Mouse (Mus musculus) right cerebral cortex, postnatal 10 days (tissue): ENCODE measurements around the gene Lrp8.

ENCODE experiments used
- DNase-seq, 2 experiments: peaks; one replicate each; pipeline ENCODE4 v3.0.0; 2021; ENCODE audit warnings: low spot score in 2 of 2

Gene Lrp8

GRCm38 (mm10) chr4:107844971-107845370 lies 42.9 kb downstream of the Lrp8 start:
- DNase-seq = peak; percentile 77 to 86

DNA sequence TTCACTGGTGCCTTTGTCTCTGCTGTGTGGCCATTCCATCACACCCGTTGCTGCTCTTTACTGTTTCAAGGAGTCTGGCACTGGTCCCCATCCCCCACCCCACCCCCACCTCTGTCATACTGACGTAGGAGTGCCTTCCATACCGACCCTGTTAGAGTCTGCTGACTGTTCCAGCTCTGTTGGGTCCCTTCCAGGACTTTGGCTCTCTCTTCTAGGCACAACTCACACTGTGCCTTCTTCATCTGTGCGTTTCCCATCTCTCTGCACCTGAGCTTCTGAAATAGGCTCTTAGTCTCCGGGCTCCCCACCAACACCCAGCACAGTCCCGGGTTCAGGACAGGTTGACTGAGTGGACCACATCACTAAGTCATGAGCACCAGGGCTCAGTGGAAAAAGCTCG lies 44.7 kb downstream of the Lrp8 start:
- no peak for DNase-seq

DNA sequence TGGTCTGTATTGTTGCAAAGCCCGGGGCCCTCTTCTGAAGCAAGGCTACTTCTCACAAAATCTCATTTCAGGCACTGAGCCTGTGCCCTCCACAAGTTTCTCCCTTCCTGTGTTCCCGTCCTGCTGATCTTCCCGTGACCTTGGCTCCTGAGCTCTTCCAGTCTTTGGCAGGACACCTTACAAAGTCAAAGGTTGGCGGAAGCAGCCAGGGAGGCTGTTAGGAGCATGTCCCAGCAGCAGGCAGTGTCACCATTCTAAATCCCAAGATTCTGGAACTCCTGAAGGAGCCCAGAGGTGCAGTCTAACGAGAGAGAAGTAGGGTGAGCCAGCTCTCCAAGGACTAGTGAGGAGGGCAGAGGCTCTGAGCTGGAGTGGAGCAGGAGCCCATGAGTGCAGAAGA lies 46.5 kb downstream of the Lrp8 start:
- DNase-seq = no peak

DNA sequence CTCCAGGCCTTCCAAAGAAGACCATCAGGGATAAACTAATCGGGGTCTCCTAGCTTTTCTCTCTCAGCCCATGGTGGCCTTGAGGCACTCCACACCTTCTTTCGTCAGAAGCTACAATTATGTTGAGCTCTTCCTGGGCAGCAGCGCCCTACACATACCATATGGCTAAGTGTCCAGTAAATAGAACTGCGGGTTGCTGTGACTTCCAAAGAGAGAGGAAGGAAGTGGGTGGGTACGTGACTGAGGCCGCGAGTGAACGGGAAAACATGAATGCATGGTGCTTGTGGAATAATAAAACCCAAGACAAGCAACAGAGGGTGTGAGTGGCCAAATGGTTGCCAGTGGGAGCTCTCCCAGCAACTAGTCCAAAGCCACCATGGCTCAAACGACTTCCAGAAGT lies 47.6 kb downstream of the Lrp8 start:
- DNase-seq = no peak

DNA sequence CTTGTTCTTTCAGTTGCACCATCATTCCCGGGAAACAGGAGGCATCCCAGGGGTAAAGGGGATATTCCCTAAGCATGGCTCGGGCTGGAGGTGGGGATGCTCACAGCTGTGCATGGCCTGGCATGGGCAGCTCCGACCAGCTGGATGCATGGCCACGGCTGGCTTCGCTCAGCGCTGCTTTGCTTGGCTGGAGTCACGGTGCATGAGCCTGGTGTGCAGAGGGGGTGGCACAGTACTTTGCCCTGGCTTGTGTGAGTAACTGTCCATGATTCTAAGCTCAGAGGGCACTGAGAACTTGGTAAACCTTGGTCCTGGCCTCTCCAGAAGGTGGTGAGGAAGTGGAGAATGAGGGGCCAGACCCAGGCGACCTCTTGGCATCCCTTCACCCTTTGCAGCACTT lies 48.0 kb downstream of the Lrp8 start:
- no peak for DNase-seq

DNA sequence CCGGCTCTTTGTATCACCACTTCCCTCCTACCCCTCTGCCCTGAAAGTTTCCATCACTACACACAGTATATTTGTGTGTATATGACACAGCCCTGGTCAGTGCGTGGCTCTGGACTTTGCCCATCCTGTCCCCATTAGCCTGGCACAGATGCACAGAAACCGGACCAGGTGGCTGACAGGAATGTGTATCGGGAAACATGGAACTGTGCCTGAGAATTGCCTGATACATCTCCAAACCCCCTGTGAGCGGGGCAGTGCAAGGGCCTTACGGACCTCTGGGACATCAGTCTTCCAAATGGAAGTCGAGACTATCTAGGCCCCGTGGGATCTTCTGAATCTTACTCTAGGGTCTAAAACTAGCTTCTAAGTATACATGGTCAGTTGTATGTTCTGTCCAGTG lies 51.3 kb downstream of the Lrp8 start:
- peak in 1 of 2 experiments; percentile 19 for DNase-seq

DNA sequence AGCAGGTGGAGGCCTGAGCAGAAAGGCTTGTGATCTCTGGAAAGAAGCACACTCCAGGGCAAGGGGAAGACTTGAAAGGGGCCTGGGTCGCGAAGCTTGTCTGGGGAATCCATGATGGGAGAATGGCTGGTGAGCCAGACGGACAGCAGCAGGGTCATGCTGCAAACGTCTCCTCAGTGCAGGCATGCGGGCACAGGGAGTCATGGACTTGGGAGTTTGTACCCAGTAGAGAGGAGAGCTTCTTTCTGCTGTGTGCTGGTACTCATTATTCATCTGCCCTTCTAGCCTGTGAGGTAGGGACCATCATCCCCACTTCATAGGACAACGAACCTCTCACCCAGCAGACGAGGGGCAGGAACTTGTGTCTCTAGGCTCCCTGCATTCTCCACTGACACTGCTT lies 51.8 kb downstream of the Lrp8 start:
- no peak for DNase-seq

DNA sequence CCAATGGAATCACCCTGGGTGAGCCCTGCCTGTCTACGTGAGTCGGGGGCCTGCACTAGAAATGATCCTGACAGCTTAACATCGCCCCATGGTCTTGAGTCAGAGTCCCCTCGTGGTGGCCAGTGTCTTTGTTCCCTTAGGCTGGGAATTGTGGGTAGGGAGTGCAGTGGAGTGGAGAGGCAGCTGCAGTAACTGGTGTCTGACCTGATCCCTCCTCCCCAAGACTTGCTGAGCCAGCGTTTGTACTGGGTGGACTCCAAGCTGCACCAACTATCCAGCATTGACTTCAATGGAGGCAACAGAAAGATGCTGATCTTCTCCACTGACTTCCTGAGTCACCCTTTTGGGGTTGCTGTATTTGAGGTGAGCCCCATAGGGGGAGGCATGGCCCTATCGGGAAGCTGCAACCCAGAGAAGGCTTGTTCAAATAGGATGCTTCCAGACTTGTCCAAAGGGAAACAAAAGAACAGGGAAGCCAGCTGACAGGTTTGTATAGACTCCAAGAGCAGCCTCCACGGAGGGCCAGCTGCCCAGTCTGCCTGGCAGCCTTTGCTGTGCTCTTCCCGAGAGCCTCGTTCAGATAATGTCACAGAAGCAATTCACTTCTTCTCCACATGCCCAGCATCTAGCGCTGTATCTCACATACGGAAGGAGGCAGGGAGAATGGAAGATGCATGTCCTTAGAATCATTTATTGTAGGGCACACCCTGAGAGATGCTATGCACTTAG lies 55.1 kb downstream of the Lrp8 start:
- DNase-seq = peak in 1 of 2 experiments; percentile 40

DNA sequence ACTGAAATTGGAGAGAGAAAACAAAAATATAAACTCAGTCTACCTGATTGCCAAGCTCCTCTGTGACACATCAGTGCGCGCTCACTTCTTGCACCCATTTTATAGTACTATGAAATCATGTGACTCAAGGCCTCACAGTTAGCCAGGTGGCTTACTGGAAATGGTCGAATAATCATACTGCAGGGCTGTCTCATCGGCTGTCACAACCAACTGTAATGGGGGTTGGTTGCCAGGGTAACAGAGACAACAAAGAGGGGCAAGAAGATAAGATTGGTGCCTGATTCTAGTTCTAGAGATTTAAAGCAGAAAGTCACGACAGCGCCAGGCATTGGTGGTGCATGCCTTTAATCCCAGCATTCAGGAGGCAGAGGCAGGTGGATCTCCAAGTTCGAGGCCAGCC lies 56.9 kb downstream of the Lrp8 start:
- DNase-seq = no peak

DNA sequence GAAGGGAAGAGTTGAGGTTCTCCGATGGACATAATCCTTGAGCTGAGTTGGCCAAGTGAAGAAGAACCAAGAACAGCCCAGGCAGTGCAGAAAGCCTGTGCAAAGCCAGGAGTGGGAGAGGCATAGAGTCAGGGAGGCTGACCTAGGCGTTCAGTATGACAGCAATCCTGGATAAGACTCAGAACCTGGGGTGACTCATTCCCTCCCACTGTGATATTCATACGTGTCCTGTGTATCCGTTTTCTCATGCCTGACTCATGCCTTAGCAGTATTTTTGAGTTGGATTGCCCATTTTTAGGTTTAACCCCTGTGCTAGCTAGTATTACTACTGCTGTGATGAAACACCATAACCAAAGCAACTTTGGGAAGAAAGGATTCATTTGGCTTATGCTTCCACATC lies 62.8 kb downstream of the Lrp8 start:
- DNase-seq = no peak

DNA sequence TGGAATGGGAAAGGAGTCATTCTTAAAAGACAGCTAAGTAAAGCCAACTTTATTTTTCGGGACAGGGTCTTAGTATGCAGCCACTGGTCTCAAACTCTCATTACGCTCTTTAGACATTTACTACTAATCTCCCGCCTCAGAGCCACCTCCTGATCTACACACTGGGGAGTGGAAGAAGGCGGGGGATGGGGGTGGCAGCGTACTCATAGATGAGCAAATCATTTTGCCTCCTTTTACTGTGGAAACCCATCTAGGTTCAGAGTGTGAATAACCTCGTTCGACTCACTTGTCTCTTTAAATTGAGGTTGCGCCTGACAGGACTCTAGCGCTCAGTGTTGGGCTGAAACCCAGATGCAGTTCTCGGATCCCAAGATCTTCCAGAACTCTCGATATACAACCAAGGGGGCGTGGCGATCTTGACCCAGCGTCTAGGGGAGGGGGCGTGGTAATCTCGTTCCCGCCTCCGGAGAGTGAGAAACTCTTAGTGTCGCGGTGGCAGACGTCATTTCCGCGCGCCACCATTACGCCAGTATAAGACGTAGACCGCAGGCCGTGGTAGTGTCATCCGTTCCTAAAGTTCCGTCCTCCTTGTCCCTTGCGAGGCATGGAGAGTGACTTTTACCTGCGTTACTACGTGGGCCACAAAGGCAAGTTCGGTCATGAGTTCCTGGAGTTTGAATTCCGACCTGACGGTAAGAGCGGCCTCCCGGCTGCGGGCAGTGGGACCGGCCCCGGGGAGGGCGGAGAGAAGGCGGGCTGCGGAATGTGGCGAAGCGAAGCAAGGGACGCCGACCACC lies 77.4 kb downstream of the Lrp8 start, which contains the start of gene Magoh:
Gene Magoh, plus strand, starts transcription at position 502 of the 797 bp plus-strand sequence.
- peak; percentile 97 to 98 for DNase-seq

DNA sequence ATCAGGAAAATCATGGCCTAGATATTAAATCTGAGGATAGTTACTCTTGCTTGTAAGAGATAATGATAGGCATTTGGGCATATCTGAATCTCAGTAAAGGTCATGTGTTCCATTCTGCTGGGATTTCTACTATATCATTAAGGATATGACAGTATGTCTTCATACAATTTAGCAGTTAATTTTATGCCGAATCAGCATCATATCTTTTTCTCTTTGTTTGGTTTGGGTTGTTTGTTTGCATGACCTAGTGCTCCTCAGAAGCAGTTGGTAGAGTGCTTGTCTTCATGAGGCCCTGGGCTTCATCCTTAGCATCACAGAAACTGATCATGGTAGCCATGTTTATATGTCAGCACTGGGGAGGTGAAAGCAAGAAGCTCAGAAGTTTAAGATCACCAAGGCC lies 79.6 kb downstream of the Lrp8 start:
- no peak for DNase-seq

GRCm38 (mm10) chr4:107886371-107886770 lies 84.3 kb downstream of the Lrp8 start:
- no peak for DNase-seq

DNA sequence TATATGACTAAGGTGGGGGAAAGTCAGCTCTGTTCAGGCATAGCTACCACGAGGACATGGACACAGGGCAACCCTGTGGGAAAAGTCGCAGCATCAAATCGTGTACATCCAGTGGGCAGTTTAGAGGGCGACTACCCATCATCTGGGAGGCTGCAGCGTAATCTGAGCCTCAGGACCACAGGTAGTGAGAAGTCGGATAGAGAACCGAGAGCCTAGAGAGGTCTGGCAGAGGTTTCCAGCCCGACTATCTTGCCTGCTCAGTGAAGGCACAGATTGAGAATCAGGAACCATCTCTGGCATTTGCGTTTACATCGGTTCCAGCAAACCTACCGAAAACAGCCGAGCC lies 87.3 kb downstream of the Lrp8 start:
- no peak for DNase-seq

DNA sequence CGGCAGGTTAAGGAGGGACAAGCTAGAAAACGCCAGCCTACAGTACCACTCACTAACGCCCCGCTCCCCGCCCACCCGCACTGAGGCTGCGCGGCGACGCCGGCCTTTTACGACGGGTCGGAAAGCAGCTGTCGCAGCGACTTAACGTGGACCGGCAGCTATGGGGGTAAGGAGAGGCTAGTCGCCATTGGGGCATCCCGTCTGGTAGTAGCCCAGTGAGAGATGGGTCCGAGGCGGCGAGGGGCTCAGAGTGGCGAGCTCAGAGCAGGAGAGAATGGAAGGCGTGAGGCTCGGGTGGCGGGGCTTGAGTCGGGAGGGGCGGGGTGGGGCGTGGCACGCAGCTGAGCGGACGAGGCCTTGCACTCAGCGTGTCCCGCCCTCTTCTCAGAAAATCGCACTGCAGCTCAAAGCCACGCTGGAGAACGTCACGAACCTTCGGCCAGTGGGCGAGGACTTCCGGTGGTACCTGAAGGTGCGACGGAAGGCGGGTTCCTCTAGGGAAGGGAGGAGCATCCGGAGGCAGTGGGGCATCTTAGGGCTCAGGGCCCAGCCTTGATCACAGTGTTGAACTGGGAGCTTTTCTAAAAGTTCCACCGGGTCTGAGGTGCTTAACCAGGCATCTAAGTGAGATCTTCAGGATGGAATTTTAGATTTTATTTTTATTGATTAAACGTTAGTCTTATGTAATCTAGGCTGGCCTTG lies 87.8 kb downstream of the Lrp8 start, which contains the start of gene 0610037L13Rik:
Gene 0610037L13Rik, plus strand, starts transcription at position 83 of the 702 bp plus-strand sequence.
- peak; percentile 97 to 98 for DNase-seq

- DNase-seq = no peak
Measured at GRCm38 (mm10) chr4:107892663-107893062, 90.6 kb downstream of the Lrp8 start.

- no peak for DNase-seq
Measured at GRCm38 (mm10) chr4:107899211-107899927, 97.3 kb downstream of the Lrp8 start.

DNA sequence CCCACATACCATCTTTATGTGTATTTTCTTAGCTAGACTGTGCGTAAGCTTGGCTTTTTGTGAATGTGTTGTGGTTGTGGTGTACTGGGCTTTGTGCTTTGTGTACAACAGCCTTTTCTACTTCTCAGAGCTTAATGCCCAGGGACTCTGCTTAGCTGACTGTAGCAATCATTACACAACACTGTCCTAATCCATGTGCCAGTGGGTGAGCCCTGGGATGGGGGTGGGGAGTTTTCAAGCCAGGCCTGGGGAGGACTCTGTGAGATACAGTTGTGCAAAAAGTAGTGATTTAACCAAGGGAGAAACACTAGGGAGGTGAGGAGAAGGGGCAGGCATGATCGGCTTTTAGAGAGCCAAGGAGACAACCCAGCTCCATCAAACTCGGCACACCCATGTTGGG lies 98.1 kb downstream of the Lrp8 start:
- DNase-seq = no peak

DNA sequence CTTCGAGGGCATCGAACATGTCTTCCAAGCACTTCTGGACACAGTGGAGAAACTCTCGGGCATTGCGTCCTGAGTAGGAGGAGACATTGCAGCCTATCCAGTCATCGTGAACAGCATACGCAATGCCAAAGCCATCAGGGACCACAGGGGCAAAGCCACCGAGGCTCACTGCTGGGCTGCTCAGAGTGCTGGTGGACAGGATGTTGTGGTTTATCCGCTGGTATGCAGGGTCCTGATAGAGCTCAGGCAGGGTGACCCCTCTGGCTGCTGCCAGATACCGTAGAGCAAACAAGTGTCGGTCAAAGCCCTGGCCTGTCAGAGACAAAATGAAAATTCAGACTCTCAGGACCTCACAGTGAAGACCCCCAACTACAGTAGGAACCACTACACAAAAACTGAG lies 102.2 kb downstream of the Lrp8 start:
- DNase-seq = no peak

- no peak for DNase-seq
Measured at GRCm38 (mm10) chr4:107906561-107906960, 104.5 kb downstream of the Lrp8 start.

GRCm38 (mm10) chr4:107910020-107910419 lies 108.0 kb downstream of the Lrp8 start:
- DNase-seq = no peak

- no peak for DNase-seq
Measured at GRCm38 (mm10) chr4:107920336-107920735, 118.3 kb downstream of the Lrp8 start.
